Mouse (Mus musculus) brown adipose tissue, adult 24 weeks (tissue): ENCODE results near the gene Nacc2. TPM values are rescaled to one million over a fixed set of nuclear protein-coding genes. Genes with fewer than 3 reads are reported as not detected.

ENCODE experiments used
- H3K27ac ChIP-seq: fragments of 200-500 bp; replicated peaks from 2 replicates; pipeline ENCODE4 v1.5.1; 2012; ENCODE audit warnings: low read depth, mild to moderate bottlenecking, low read length
- H3K4me1 ChIP-seq: fragments of 200-500 bp; 2 replicates; pipeline ENCODE4 v1.6.1; 2012; ENCODE audit warnings: low read length, mixed read lengths; ENCODE audit not compliant: control insufficient read depth, insufficient read depth, insufficient read length
- H3K4me3 ChIP-seq: fragments of 200-500 bp; 2 replicates; pipeline ENCODE4 v1.5.1; 2012; ENCODE audit warnings: low read depth, mild to moderate bottlenecking, low read length, moderate library complexity; ENCODE audit not compliant: insufficient read depth
- polyA plus RNA-seq: library from polyadenylated mRNA; stranded (reverse); fragments of >200 nt; gene quantifications from 2 replicates; pipeline ENCODE4 v1.2.4, GENCODE M21; 2012; ENCODE audit not compliant: missing spikeins, insufficient read depth, insufficient read length

Nacc2 gene
- polyA plus RNA-seq, 1 experiment, result 26.5 TPM

DNA sequence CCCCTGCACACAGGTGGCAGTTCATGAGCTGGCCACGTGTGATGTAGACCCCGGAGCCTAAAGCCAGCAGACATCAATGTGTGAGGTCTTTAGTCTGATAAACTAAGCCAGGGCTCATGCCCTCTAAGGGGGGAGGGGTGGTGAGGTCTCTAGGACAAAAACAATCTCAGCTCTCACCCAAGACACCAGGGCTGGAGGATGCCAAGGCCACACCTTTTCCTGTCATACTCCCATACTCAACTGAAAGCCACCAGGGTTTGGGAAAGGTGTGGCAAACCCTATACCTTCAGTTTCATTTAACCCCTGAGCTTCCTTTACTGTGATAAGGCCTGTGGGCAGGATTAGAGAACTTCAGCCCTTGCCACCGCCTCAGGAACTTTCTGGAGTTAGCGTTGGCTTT is 60.8 kb downstream of the Nacc2 start:
- no peak overlapping the region for H3K27ac ChIP-seq
- H3K4me3 ChIP-seq, result no peak overlapping the region
- no peaks in the 10 kb centered on the region for H3K4me1 ChIP-seq

DNA sequence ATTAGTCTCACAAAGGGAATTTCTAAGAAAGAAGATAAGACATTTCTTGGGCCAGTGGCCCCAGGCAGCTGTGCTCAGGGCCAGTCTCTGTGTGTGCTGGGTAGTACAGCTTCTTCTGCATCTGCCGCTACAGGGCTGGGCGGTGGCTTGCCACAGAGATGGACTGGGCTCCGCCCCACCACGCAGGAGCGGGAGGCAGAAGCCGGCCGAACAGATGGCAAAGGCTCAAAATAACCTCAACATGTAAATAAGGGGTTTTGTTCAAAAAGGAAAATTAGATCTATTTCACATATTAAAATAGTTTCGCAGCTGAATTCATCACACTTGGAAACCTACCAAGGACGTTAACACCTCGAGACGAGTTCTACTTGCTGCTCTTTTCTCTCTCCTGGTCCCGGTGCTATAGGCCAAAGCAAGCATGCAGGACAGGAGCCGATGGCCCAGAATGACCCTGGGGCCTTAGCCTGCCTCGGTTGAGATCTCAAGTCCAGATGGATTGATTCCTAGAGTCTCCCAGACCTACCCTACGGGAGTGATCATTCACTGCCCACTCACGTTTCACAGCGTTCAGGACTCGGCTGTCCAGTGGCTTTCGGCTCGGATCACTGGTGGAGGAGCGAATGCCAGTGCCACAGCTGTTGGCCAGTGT is 61.9 kb downstream of the Nacc2 start:
- H3K4me3 ChIP-seq, result no peak overlapping the region
- no peak overlapping the region for H3K27ac ChIP-seq
- no peaks in the 10 kb centered on the region for H3K4me1 ChIP-seq

DNA sequence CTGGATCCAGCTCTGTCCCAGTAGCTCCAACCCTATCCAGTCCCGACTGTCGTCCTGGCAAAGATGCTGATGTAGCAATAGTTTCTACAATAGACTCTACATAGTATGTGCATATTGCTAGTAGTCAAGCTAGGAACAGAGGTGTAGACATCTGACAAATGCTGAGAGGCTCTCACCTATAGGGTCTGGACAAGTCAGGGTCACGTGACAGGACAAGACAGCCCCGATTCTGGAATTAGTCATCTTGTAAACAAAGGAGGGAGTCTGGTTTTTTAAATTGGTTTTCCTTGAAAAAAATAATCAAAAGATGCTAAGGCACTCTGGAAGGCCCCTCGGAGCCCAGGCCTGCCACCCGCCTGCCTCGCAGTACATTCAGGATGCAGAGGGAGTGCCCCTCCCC is 66.0 kb downstream of the Nacc2 start:
- no peaks in the 10 kb centered on the region for H3K4me1 ChIP-seq
- no peak overlapping the region for H3K4me3 ChIP-seq
- H3K27ac ChIP-seq, result no peak overlapping the region

- Histone ChIP-seq H3K4me1 (no peaks in the 10 kb centered on the region), H3K27ac (no peak overlapping the region), H3K4me3 (no peak overlapping the region)
Measured at GRCm38 (mm10) chr2:26056226-26056625, 66.8 kb downstream of the Nacc2 start.

DNA sequence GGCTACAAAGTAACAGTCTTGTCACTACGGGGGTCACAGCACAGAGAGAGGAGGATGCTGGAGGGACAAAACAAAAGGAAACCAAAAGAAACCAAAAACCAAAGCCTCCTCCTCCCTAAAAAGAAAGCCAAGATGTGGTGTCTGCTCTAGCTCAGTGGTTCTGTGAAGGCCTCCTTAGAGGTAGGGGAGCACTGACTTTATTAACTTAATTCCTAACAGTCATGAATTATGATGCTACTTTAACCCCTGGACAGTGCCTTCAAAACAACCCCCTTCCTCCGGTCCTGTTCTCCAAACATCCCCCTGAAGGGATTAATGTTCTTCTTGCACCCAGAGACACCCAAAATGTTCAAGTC is 67.3 kb downstream of the Nacc2 start:
- no peak overlapping the region for H3K4me3 ChIP-seq
- H3K27ac ChIP-seq, result no peak overlapping the region
- H3K4me1 ChIP-seq, result no peaks in the 10 kb centered on the region

- H3K4me3 ChIP-seq, result no peak overlapping the region
- H3K27ac ChIP-seq, result no peak overlapping the region
- no peaks in the 10 kb centered on the region for H3K4me1 ChIP-seq
Measured at GRCm38 (mm10) chr2:26055046-26055746, 67.8 kb downstream of the Nacc2 start.

DNA sequence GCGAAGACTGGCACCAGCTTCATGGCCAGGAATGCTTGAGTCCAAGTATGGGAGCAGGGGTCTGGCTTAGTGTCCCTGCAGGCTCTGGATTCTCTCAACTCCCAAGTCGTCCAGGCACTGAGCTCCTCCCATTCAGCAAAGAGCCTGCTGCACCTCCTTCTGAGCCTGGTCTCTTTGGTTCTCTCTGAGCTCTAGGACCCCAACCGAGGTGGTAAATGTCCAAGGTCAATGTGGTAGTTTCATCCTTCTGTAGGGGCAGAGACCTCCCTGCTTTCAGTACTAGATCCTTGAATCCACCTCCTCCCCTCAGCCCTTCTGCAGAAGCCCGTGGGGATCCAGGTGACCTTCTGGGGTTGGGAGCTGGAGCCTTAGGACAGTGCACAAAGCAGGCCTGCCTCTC is 70.2 kb downstream of the Nacc2 start:
- Histone ChIP-seq H3K4me3 (no peak overlapping the region), H3K27ac (no peak overlapping the region), H3K4me1 (no peaks in the 10 kb centered on the region)

DNA sequence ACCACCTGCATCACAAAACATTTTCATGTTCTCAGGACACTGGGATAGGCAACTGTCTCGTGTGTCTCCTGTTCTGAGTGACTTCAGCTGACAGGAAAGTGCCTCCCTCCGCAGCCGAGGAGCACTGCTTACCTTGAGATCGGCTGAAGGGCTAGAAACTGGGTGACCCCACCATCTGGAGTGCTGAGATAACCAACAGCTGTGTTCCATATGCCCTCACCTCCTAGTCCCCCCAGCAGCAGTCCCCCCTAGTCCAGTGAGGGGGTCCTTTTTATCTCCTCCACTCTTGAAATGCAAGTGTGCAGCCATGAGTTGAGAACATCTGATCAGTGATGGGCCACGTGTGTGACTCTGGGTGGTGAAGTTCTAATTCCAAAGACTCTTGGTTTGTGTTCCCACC is 74.2 kb downstream of the Nacc2 start:
- H3K4me1 ChIP-seq, result no peaks in the 10 kb centered on the region
- H3K4me3 ChIP-seq, result no peak overlapping the region
- H3K27ac ChIP-seq, result no peak overlapping the region

DNA sequence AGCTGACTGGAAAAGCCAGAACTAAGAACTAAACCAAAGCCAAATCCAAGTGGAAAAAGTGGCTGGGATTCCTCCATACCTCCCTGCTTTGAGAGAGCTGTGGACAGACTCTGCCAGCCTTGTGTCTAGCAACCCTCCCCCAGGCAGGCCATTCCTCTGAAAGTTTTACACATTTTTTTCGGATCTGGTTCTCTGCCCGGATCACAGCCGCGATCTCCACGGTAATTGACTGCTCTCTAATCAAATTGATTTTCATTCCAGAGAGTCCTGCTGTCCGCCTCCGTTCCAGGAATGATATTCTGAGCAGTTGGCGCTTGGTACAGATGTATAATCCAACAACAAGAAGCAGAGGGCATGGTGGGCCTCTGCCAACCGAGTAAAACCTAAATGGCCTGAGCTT is 78.8 kb downstream of the Nacc2 start:
- Histone ChIP-seq H3K4me1 (0 out of 2 replicates have a peak, but pooled peaks cover 2% of the 10 kb centered on the region), H3K27ac (no peak overlapping the region), H3K4me3 (no peak overlapping the region)

DNA sequence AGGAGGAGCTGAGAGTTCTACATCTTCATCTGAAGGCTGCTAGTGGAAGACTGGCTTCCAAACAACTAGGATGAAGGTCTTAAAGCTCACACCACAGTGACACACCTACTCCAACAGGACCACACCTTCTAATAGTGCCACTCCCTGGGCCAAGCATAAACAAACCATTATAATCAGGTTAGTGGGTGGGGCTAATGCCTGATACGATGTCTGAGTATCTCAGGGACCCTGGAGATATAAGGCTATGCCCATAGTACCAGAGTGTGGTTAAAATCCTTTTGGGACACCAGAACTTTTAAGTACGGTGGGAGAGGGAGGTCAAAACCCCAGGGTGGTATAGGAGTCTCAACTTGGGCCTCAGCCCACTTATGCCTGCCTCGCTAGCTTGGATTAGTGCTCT is 80.4 kb downstream of the Nacc2 start:
- Histone ChIP-seq H3K4me3 (no peak overlapping the region), H3K27ac (no peak overlapping the region), H3K4me1 (0 out of 2 replicates have a peak, but pooled peaks cover 2% of the 10 kb centered on the region)

- H3K27ac ChIP-seq, result no peak overlapping the region
- 0 out of 2 replicates have a peak, but pooled peaks cover 2% of the 10 kb centered on the region for H3K4me1 ChIP-seq
Measured at GRCm38 (mm10) chr2:26041163-26041810, 81.7 kb downstream of the Nacc2 start.

GRCm38 (mm10) chr2:26039951-26040350 is 83.1 kb downstream of the Nacc2 start:
- Histone ChIP-seq H3K4me1 (0 out of 2 replicates have a peak, but pooled peaks cover 2% of the 10 kb centered on the region), H3K4me3 (no peak overlapping the region), H3K27ac (no peak overlapping the region)

More at GRCm38 (mm10) chr2:26041163-26041810, 81.7 kb downstream of the Nacc2 start:
- H3K4me3 ChIP-seq, result no peak overlapping the region

DNA sequence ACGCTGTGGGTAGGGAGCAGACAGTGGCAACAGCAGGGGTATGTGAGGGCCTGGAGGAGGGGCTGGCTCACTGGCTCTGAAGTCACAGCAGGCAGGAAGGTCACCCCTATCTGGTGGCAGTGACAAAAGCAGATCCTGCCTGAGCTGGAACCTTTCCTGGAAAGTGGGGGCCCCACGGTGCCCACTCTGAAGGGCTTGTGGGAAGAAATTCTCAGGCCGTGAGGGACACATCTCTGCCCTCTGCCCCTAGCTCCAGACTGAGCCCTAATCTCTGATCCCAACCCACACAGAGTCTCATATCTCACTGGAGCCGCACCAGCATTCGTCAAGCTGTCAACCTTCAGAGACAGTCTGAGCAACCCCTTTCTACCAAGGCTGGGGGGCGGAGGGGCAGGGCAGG is 85.6 kb downstream of the Nacc2 start:
- H3K27ac ChIP-seq, result no peak overlapping the region

GRCm38 (mm10) chr2:26034344-26035050 is 88.5 kb downstream of the Nacc2 start:
- Histone ChIP-seq H3K4me3 (no peak overlapping the region), H3K4me1 (no peaks in the 10 kb centered on the region), H3K27ac (no peak overlapping the region)

More for the DNA sequence above, 85.6 kb downstream of the Nacc2 start:
- Histone ChIP-seq H3K4me1 (0 out of 2 replicates have a peak, but pooled peaks cover 2% of the 10 kb centered on the region), H3K4me3 (no peak overlapping the region)

- Histone ChIP-seq H3K27ac (no peak overlapping the region), H3K4me3 (no peak overlapping the region), H3K4me1 (no peaks in the 10 kb centered on the region)
Measured at GRCm38 (mm10) chr2:26030288-26030687, 92.7 kb downstream of the Nacc2 start.
